Mouse (Mus musculus): ENCODE data around the gene Dlx5. TPM values are rescaled to one million over a fixed set of nuclear protein-coding genes. Genes with fewer than 3 reads are reported as not detected.

Dlx5 gene
- polyA plus RNA-seq, 1 experiment from 2014 or later: 10.7 TPM

GRCm38 (mm10) chr6:6874073-6874771 lies 7.7 kb downstream of the Dlx5 start:
- Histone ChIP-seq H3K4me2 (replicated peaks) (peak overlapping the region; percentile 24), H3K9ac (no peak overlapping the region), H3K36me3 (no peaks in the 10 kb centered on the region), H3K4me3 (no peak overlapping the region), H3K27me3 (peaks cover 96% of the 10 kb centered on the region), H3K9me3 (replicated peaks) (no peaks in the 10 kb centered on the region), H3K4me1 (0 out of 2 replicates have a peak, but pooled peaks cover 7% of the 10 kb centered on the region), H3K27ac (no peak overlapping the region)
- WGBS: under 1% methylated on average over 25 of the region's 25 CpGs
- ATAC-seq (ENCODE audit: low FRiP score): peak; percentile 44

- ATAC-seq (ENCODE audit: low FRiP score): 0 out of 2 replicates have a peak, but pooled peaks have one; percentile 4
- H3K27me3 ChIP-seq: peaks cover 96% of the 10 kb centered on the region
- no peaks in the 10 kb centered on the region for H3K36me3 ChIP-seq
- H3K9me3 ChIP-seq (replicated peaks): no peaks in the 10 kb centered on the region
- H3K4me1 ChIP-seq: 0 out of 2 replicates have a peak, but pooled peaks cover 3% of the 10 kb centered on the region
- H3K9ac ChIP-seq: no peak overlapping the region
- H3K4me2 ChIP-seq (replicated peaks): peak overlapping the region; percentile 24; the same call in 1 of the 2 replicates
- no peak overlapping the region for H3K4me3 ChIP-seq
- no peak overlapping the region for H3K27ac ChIP-seq
- WGBS: under 1% methylated on average over 19 of the region's 19 CpGs
Observed at GRCm38 (mm10) chr6:6873476-6874072, 8.3 kb downstream of the Dlx5 start.

- H3K9ac ChIP-seq: no peak overlapping the region
- H3K4me3 ChIP-seq: no peak overlapping the region
- H3K27ac ChIP-seq: no peak overlapping the region
- H3K27me3 ChIP-seq: peaks cover 96% of the 10 kb centered on the region
- WGBS: 3% methylated on average over 5 of the region's 5 CpGs
- H3K36me3 ChIP-seq: no peaks in the 10 kb centered on the region
- no peaks in the 10 kb centered on the region for H3K4me1 ChIP-seq
- ATAC-seq (ENCODE audit: low FRiP score): no peak
- no peak overlapping the region for H3K4me2 ChIP-seq (replicated peaks)
- H3K9me3 ChIP-seq (replicated peaks): no peaks in the 10 kb centered on the region
Observed at GRCm38 (mm10) chr6:6872873-6873272, 9.0 kb downstream of the Dlx5 start.

- no peak overlapping the region for H3K4me3 ChIP-seq
- no peak overlapping the region for H3K9ac ChIP-seq
- H3K36me3 ChIP-seq: no peaks in the 10 kb centered on the region
- no peaks in the 10 kb centered on the region for H3K9me3 ChIP-seq (replicated peaks)
- no peak overlapping the region for H3K4me2 ChIP-seq (replicated peaks)
- peaks cover 97% of the 10 kb centered on the region for H3K27me3 ChIP-seq
- no peak for ATAC-seq (ENCODE audit: low FRiP score)
- H3K27ac ChIP-seq: no peak overlapping the region
- no peaks in the 10 kb centered on the region for H3K4me1 ChIP-seq
- WGBS: 6% methylated on average over 5 of the region's 5 CpGs
Observed at GRCm38 (mm10) chr6:6871692-6872091, 10.2 kb downstream of the Dlx5 start.

- H3K4me1 ChIP-seq: no peaks in the 10 kb centered on the region
- 2% methylated on average over 7 of the region's 7 CpGs for WGBS
- no peak overlapping the region for H3K4me3 ChIP-seq
- H3K9me3 ChIP-seq (replicated peaks): no peaks in the 10 kb centered on the region
- no peak overlapping the region for H3K9ac ChIP-seq
- no peak overlapping the region for H3K4me2 ChIP-seq (replicated peaks)
- H3K36me3 ChIP-seq: no peaks in the 10 kb centered on the region
- no peak overlapping the region for H3K27ac ChIP-seq
- peaks cover 96% of the 10 kb centered on the region for H3K27me3 ChIP-seq
- ATAC-seq (ENCODE audit: low FRiP score): no peak
Observed at GRCm38 (mm10) chr6:6870876-6871420, 10.9 kb downstream of the Dlx5 start.

- Histone ChIP-seq H3K27ac (no peak overlapping the region), H3K4me3 (no peak overlapping the region), H3K9ac (no peak overlapping the region), H3K27me3 (peaks cover 96% of the 10 kb centered on the region), H3K4me2 (replicated peaks) (no peak overlapping the region), H3K36me3 (no peaks in the 10 kb centered on the region), H3K4me1 (no peaks in the 10 kb centered on the region), H3K9me3 (replicated peaks) (no peaks in the 10 kb centered on the region)
- under 1% methylated on average over 11 of the region's 11 CpGs for WGBS
- ATAC-seq (ENCODE audit: low FRiP score): no peak
Observed at GRCm38 (mm10) chr6:6869961-6870800, 11.7 kb downstream of the Dlx5 start.

GRCm38 (mm10) chr6:6869041-6869685 lies 12.7 kb downstream of the Dlx5 start:
- WGBS: 6% methylated on average over 13 of the region's 13 CpGs
- ATAC-seq (ENCODE audit: low FRiP score): no peak
- Histone ChIP-seq H3K4me1 (peaks cover under 1% of the 10 kb centered on the region), H3K36me3 (no peaks in the 10 kb centered on the region), H3K27ac (no peak overlapping the region), H3K4me3 (no peak overlapping the region), H3K9me3 (replicated peaks) (no peaks in the 10 kb centered on the region), H3K9ac (no peak overlapping the region), H3K27me3 (peaks cover 96% of the 10 kb centered on the region), H3K4me2 (replicated peaks) (no peak overlapping the region)

GRCm38 (mm10) chr6:6867031-6867430 lies 14.9 kb downstream of the Dlx5 start:
- no peak for ATAC-seq (ENCODE audit: low FRiP score)
- Histone ChIP-seq H3K9me3 (replicated peaks) (no peaks in the 10 kb centered on the region), H3K4me2 (replicated peaks) (no peak overlapping the region), H3K4me3 (no peak overlapping the region), H3K4me1 (peaks cover 18% of the 10 kb centered on the region), H3K27ac (no peak overlapping the region), H3K9ac (no peak overlapping the region), H3K27me3 (peaks cover 96% of the 10 kb centered on the region), H3K36me3 (no peaks in the 10 kb centered on the region)
- 3% methylated on average over 9 of the region's 9 CpGs for WGBS

GRCm38 (mm10) chr6:6864441-6865440 lies 17.1 kb downstream of the Dlx5 start:
- Histone ChIP-seq H3K36me3 (no peaks in the 10 kb centered on the region), H3K27me3 (peaks cover 92% of the 10 kb centered on the region), H3K27ac (no peak overlapping the region), H3K9me3 (replicated peaks) (no peaks in the 10 kb centered on the region), H3K4me3 (peak overlapping the region; percentile 41), H3K9ac (peak overlapping the region; percentile 2; the same call in 1 of the 2 replicates), H3K4me1 (peaks cover 20% of the 10 kb centered on the region), H3K4me2 (replicated peaks) (peak overlapping the region; percentile 72; the same call in 1 of the 2 replicates)
- no peak for ATAC-seq (ENCODE audit: low FRiP score)
- 1% methylated on average over 36 of the region's 36 CpGs for WGBS

- WGBS: 1% methylated on average over 21 of the region's 21 CpGs
- Histone ChIP-seq H3K4me2 (replicated peaks) (peak overlapping the region; percentile 72), H3K9ac (peak overlapping the region; percentile 59), H3K27ac (no peak overlapping the region; the same call in 1 of the 2 replicates), H3K4me3 (peak overlapping the region; percentile 41), H3K36me3 (no peaks in the 10 kb centered on the region), H3K27me3 (peaks cover 93% of the 10 kb centered on the region), H3K4me1 (peaks cover 20% of the 10 kb centered on the region), H3K9me3 (replicated peaks) (no peaks in the 10 kb centered on the region)
- peak; percentile 34; the same call in 1 of the 2 replicates for ATAC-seq (ENCODE audit: low FRiP score)
Observed at GRCm38 (mm10) chr6:6863955-6864354, 17.9 kb downstream of the Dlx5 start.
